Mouse (Mus musculus): ENCODE measurements at regions not wholly inside any gene's neighbourhood (a gene's known extent, or its start where the extent isn't known, plus 50 kb on each side); places are given as distances from the start of the nearest gene placed in this dataset.
A peak's percentile ranks its signal among the peaks of the same experiment; 100 is the strongest.

DNA sequence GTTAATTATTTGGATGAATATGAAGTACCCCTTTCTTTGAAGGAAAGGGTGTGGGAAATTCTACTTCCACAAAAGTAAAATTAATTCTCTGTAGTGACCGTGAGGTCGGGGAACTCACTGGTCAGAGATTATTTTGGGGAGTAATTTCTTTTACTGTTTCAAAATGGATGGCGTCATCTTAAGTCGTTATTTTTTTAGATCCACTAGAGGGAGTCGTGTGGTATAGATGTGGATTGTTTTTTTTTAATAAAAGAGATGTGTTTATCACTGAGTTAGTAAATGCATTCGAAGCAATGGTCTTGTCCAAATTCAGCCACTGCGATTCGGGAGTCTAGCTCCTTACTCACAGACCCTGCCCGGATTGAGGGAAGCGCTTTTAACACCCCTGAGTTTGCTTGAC, 100.8 kb upstream of the Lsm14a start:
- no peak for DNase-seq (ENCODE audit: low spot score)

DNA sequence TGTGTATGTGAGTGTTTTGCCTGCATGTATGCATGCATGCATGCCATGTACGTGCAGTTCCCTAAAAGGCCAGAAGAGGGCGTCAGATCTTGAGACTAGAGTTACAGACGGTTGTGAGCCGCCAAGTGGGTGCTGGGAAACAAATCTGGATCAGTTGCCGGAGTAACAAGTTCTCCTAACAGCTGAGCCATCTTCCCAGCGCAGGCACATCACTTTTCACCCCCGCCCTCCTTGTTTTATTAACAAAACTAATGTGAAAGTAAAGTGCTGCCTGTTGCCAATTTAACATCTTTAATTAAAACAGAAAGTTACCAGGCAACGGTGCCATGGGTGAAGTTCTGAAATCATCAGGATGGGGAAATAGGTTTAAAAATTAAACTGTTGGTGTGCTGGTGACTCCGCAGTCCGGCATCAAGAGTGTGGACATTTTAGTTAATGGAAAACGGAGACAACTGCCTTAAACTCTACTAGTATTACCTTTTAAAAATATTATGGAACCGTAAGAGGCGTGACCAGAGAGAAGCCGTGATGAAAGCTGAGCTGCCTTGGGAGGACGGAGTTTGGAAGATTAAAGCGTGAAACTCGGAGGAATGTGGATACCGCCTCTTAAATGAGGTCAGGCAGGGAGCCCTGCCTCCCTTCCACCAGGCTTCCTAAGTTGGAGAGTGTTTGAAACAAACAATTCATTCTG, 91.9 kb upstream of the Lsm14a start:
- DNase-seq (ENCODE audit: low spot score), result no peak

- no peak for DNase-seq (ENCODE audit: low spot score)
These were observed 90.3 kb upstream of the Lsm14a start for GRCm38 (mm10) chr7:34483368-34483767.

- no peak for DNase-seq (ENCODE audit: low spot score)
These were observed 87.7 kb upstream of the Lsm14a start for GRCm38 (mm10) chr7:34480771-34481170.

GRCm38 (mm10) chr7:34471003-34471402, 77.9 kb upstream of the Lsm14a start:
- no peak for DNase-seq (ENCODE audit: low spot score)

GRCm38 (mm10) chr7:34462069-34462468, 69.0 kb upstream of the Lsm14a start:
- peak; percentile 34 for DNase-seq (ENCODE audit: low spot score)

GRCm38 (mm10) chr7:34459834-34460495, 66.8 kb upstream of the Lsm14a start:
- DNase-seq (ENCODE audit: low spot score), result no peak

DNA sequence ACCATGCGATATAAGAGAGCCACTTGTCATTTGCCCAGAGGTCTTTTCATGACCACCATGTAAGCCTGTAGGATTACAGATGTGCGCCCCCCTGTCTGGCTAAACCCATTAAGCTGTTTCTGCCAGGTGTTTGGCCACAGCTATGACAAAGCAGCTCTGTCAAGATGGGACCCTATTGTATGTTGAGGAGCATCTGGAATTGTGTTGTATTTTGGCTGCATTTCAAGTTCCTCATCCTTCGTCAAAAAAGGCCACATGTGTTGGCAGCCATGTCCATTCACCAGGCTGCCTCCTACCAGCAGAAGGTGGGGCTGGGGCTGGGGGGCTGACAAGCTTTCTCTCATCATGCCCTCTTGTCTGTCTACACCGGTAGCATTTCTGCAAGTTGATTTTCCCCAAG, 65.7 kb upstream of the Lsm14a start:
- no peak for DNase-seq (ENCODE audit: low spot score)

DNA sequence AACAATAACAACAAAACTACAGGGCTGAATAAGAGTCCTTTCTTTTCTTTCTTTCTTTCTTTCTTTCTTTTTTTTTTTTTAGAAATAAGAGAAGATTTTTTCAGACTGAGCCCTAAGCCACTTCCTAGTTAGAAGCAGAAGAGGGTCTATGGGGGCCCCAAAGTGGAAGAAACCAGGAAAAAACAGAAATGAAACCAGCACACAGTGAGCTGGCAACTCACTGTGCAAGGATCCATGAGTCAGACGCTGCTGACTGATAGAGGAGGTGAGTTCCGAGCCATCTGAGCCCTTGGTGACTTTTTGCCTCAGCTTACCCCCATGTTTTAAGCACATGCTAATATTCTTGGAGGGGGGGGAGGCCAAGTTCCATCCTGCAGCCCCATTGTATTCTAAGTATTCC, 55.2 kb upstream of the Lsm14a start:
- DNase-seq (ENCODE audit: low spot score), result no peak

- no peak for DNase-seq (ENCODE audit: low spot score)
These were observed 51.1 kb upstream of the Lsm14a start for GRCm38 (mm10) chr7:34444263-34444662.

Data from urinary bladder, postnatal 25 days (tissue).